Mouse (Mus musculus): ENCODE results near the gene Slc25a39.

DNA sequence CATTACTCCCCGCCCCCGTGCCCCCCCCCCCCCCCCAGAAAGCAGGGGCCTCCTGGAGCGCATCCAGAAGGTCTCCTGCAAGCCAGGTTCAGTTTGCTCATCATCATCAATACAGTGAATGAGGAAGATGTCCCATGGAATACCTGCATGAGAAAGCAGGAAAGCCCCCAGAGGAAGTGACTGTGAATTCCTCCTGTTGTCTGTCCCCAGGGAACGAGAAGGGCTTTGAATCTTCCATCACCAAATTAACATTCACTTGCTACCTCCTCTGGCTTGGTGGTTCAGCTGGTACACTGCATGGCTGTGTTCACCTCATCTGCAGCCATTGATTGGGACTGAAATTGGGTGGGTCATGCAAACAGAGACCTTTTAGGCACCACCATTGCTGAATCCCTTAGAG is 22.7 kb downstream of the Slc25a39 start:
- TF ChIP-seq POLR2A (IDR thresholded peaks at IDR 0.05; ENCODE audit: borderline replicate concordance, extremely low read depth, insufficient read depth, insufficient read length, poor library complexity, severe bottlenecking) = no peak
- no peak for TF ChIP-seq CTCF (IDR thresholded peaks at IDR 0.05; ENCODE audit: borderline replicate concordance, extremely low read depth, insufficient read depth, insufficient read length)
